Mouse (Mus musculus) MEL (cell line): ENCODE measurements at regions not wholly inside any gene's neighbourhood (a gene's known extent, or its start where the extent isn't known, plus 50 kb on each side); places are given as distances from the start of the nearest gene placed in this dataset.

Experiments
- DNase-seq: peaks from one replicate; pipeline ENCODE4 v3.0.0; 2011; ENCODE audit warnings: low read depth, low spot score
- H3K27ac ChIP-seq: 2 replicates; pipeline ENCODE4 v1.5.1; 2012; ENCODE audit warnings: low read depth, mild to moderate bottlenecking, control low read depth, low read length, moderate library complexity; ENCODE audit not compliant: control insufficient read depth
- H3K27me3 ChIP-seq, 2 experiments: fragments of 150-350 bp in 1 of 2; sonication (generic) in 1 of 2; 2 replicates each; pipeline ENCODE4 v1.6.1; 2012; ENCODE audit warnings: low read length in 2 of 2, mild to moderate bottlenecking in 2 of 2, improper control_type of control experiment in 1 of 2, moderate library complexity in 1 of 2; ENCODE audit not compliant: insufficient read depth in 2 of 2, control insufficient read depth in 1 of 2
- H3K36me3 ChIP-seq, 2 experiments: 2 replicates each; pipeline ENCODE4 v1.6.1; 2012 to 2014; ENCODE audit warnings: low read length in 2 of 2, improper control_type of control experiment in 1 of 2, inconsistent platforms in 1 of 2, mild to moderate bottlenecking in 1 of 2; ENCODE audit not compliant: insufficient read depth in 2 of 2, control insufficient read depth in 1 of 2
- H3K4me1 ChIP-seq, 2 experiments: fragments of 150-350 bp in 1 of 2; sonication (generic) in 1 of 2; 2 replicates each; pipeline ENCODE4 v1.6.1; 2012; ENCODE audit warnings: low read length in 2 of 2, improper control_type of control experiment in 1 of 2, mild to moderate bottlenecking in 1 of 2; ENCODE audit not compliant: insufficient read depth in 2 of 2, control insufficient read depth in 1 of 2
- H3K4me3 ChIP-seq, 2 experiments: fragments of 150-350 bp in 1 of 2; sonication (generic) in 1 of 2; 2 replicates each; pipeline ENCODE4 v1.5.1; 2012; ENCODE audit warnings: low read depth in 2 of 2, low read length in 2 of 2, mild to moderate bottlenecking in 2 of 2, moderate library complexity in 2 of 2, control low read depth in 1 of 2, improper control_type of control experiment in 1 of 2; ENCODE audit not compliant: control insufficient read depth in 1 of 2, insufficient read depth in 1 of 2
- H3K79me2 ChIP-seq: 2 replicates; pipeline ENCODE4 v1.6.1; 2012; ENCODE audit warnings: mild to moderate bottlenecking, low read length, moderate library complexity; ENCODE audit not compliant: control insufficient read depth, poor library complexity, insufficient read depth
- H3K9ac ChIP-seq: 2 replicates; pipeline ENCODE4 v1.6.1; 2012; ENCODE audit warnings: low read depth, mild to moderate bottlenecking, control low read depth, low read length, moderate library complexity; ENCODE audit not compliant: control insufficient read depth, poor library complexity, severe bottlenecking
- H3K9me3 ChIP-seq: fragments of 150-350 bp; sonication (generic); replicated peaks from 2 replicates; pipeline ENCODE4 v1.6.1; 2012; ENCODE audit warnings: mild to moderate bottlenecking, low read length, improper control_type of control experiment, moderate library complexity; ENCODE audit not compliant: insufficient read depth
- CHD1 ChIP-seq: IDR thresholded peaks from 2 replicates; pipeline ENCODE4 v1.6.1; 2012; ENCODE audit warnings: low read depth, mild to moderate bottlenecking, inconsistent platforms, low read length, improper control_type of control experiment
- CHD2 ChIP-seq: IDR thresholded peaks from 2 replicates; pipeline ENCODE4 v1.6.1; 2011; ENCODE audit warnings: low read length, improper control_type of control experiment
- CTCF ChIP-seq, 3 experiments: IDR thresholded peaks in 2 of 3; conservative IDR thresholded peaks in 1 of 3; 2 replicates each; pipeline ENCODE4 v1.5.1; 2011 to 2012; ENCODE audit warnings: low read length in 3 of 3, low read depth in 2 of 3, mild to moderate bottlenecking in 2 of 3, improper control_type of control experiment in 1 of 3, inconsistent platforms in 1 of 3, mixed read lengths in 1 of 3, moderate library complexity in 1 of 3; ENCODE audit not compliant: control insufficient read depth in 1 of 3, insufficient read depth in 1 of 3, poor library complexity in 1 of 3, severe bottlenecking in 1 of 3
- GABPA ChIP-seq: IDR thresholded peaks from 2 replicates; pipeline ENCODE4 v1.6.1; 2012; ENCODE audit warnings: low read depth, mild to moderate bottlenecking, inconsistent platforms, low read length, improper control_type of control experiment, moderate library complexity
- GATA1 ChIP-seq: IDR thresholded peaks from 2 replicates; pipeline ENCODE4 v1.6.1; 2011; ENCODE audit warnings: low read depth, low read length, improper control_type of control experiment
- HCFC1 ChIP-seq: IDR thresholded peaks from 2 replicates; pipeline ENCODE4 v1.6.1; 2012; ENCODE audit warnings: low read depth, mild to moderate bottlenecking, inconsistent platforms, low read length, improper control_type of control experiment, moderate library complexity
- KAT2A ChIP-seq: conservative IDR thresholded peaks from 2 replicates; pipeline ENCODE4 v1.6.1; 2012; ENCODE audit warnings: low read depth, low read length, improper control_type of control experiment, inconsistent platforms
- MAFK ChIP-seq: IDR thresholded peaks from 2 replicates; pipeline ENCODE4 v1.6.1; 2011; ENCODE audit warnings: low read depth, mild to moderate bottlenecking, low read length, improper control_type of control experiment, borderline replicate concordance
- MAZ ChIP-seq: IDR thresholded peaks from 2 replicates; pipeline ENCODE4 v1.6.1; 2012; ENCODE audit warnings: low read depth, mild to moderate bottlenecking, inconsistent platforms, low read length, improper control_type of control experiment
- MXI1 ChIP-seq: IDR thresholded peaks from 2 replicates; pipeline ENCODE4 v1.6.1; 2011; ENCODE audit warnings: mild to moderate bottlenecking, low read depth, low read length, improper control_type of control experiment
- NELFE ChIP-seq: IDR thresholded peaks from 2 replicates; pipeline ENCODE4 v1.6.1; 2011; ENCODE audit warnings: low read depth, low read length, improper control_type of control experiment
- POLR2A ChIP-seq, 2 experiments: IDR thresholded peaks; 2 replicates each; pipeline ENCODE4 v1.6.1; 2011 to 2012; ENCODE audit warnings: low read length in 2 of 2, mild to moderate bottlenecking in 2 of 2, control low read depth in 1 of 2, improper control_type of control experiment in 1 of 2, low read depth in 1 of 2, moderate library complexity in 1 of 2; ENCODE audit not compliant: control insufficient read depth in 1 of 2, insufficient read depth in 1 of 2, poor library complexity in 1 of 2
- RAD21 ChIP-seq: IDR thresholded peaks from 2 replicates; pipeline ENCODE4 v1.6.1; 2011; ENCODE audit warnings: mild to moderate bottlenecking, low read depth, low read length, improper control_type of control experiment
- SIN3A ChIP-seq: IDR thresholded peaks from 2 replicates; pipeline ENCODE4 v1.6.1; 2012; ENCODE audit warnings: low read length, improper control_type of control experiment, inconsistent platforms
- TAL1 ChIP-seq: IDR thresholded peaks from 2 replicates; pipeline ENCODE4 v1.6.1; 2012; ENCODE audit warnings: mild to moderate bottlenecking, inconsistent platforms, low read length, moderate library complexity, mixed read lengths
- UBTF ChIP-seq: IDR thresholded peaks from 2 replicates; pipeline ENCODE4 v1.6.1; 2012; ENCODE audit warnings: low read depth, mild to moderate bottlenecking, inconsistent platforms, low read length, improper control_type of control experiment, moderate library complexity, borderline replicate concordance; ENCODE audit not compliant: insufficient read depth
- USF1 ChIP-seq: IDR thresholded peaks from 2 replicates; pipeline ENCODE4 v1.6.1; 2014; ENCODE audit warnings: low read depth, mild to moderate bottlenecking, inconsistent platforms, low read length, improper control_type of control experiment, moderate library complexity
- ZC3H11A ChIP-seq: IDR thresholded peaks from 2 replicates; pipeline ENCODE4 v1.6.1; 2012; ENCODE audit warnings: low read depth, mild to moderate bottlenecking, inconsistent platforms, low read length, improper control_type of control experiment
- ZKSCAN1 ChIP-seq: IDR thresholded peaks from 2 replicates; pipeline ENCODE4 v1.6.1; 2012; ENCODE audit warnings: low read depth, mild to moderate bottlenecking, inconsistent platforms, low read length, improper control_type of control experiment, moderate library complexity

DNA sequence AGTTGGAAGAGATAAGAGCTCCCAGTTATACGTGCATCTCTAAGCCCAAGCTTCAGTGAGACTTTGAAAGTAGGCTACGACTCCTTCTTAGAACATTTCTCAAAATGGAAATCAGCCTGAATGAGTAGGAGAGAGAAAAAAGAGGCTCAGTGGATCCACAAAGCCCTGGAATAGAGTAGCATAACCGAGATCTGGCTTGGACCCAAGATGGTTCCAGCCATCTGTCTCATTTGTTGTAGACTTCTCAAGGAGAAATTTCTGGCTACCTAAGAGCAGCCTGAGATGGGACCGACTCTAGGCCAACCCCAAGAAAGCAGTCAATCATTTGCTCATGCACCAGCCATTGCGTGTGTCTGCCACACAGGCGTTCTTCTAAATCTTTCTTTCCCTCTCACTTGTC is 78.1 kb upstream of the Sox2 start:
- Histone ChIP-seq H3K36me3 (no peaks in the 10 kb centered on the region), H3K4me3 (no peak overlapping the region), H3K79me2 (no peaks in the 10 kb centered on the region), H3K9ac (no peak overlapping the region), H3K9me3 (no peaks in the 10 kb centered on the region), H3K27ac (no peak overlapping the region), H3K4me1 (no peaks in the 10 kb centered on the region), H3K27me3 (no peaks in the 10 kb centered on the region; a peak in 1 of 4 replicates)
- DNase-seq: no peak
- TF ChIP-seq KAT2A (no peak), NELFE (no peak), GATA1 (no peak), RAD21 (no peak), CHD1 (no peak), MAZ (no peak), GABPA (no peak), USF1 (no peak), UBTF (no peak)

DNA sequence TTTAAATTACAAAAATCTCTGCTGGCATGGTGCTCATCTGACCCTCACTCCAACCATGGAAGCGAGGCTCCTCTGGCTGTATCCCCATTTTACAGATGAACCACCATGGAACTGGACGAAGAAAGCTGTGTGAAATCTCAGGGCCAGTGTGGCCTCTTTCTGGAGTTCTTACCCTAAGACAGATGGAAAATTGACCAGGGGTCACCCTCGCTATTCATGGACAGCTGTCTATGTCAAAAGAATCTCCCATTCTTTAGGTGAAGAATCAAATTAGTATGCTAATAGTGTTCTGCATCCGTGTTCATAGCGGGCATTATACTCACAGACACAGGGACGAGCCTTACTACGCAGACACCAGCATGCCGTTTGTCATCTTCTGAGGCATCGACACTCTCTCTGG is 78.6 kb upstream of the Sox2 start:
- Histone ChIP-seq H3K27ac (no peak overlapping the region), H3K79me2 (no peaks in the 10 kb centered on the region), H3K9ac (no peak overlapping the region), H3K9me3 (no peaks in the 10 kb centered on the region), H3K4me3 (no peak overlapping the region), H3K27me3 (no peaks in the 10 kb centered on the region; a peak in 1 of 4 replicates), H3K36me3 (no peaks in the 10 kb centered on the region), H3K4me1 (no peaks in the 10 kb centered on the region)
- DNase-seq: no peak
- TF ChIP-seq POLR2A (IDR thresholded peaks at IDR 0.05; ENCODE audit: control insufficient read depth in 1 of 2, insufficient read depth in 1 of 2, low read depth in 1 of 2, low read length in 2 of 2, poor library complexity in 1 of 2) (no peak), SIN3A (no peak), GATA1 (no peak), HCFC1 (no peak), ZC3H11A (no peak), CHD2 (no peak), MAFK (no peak), TAL1 (no peak), CTCF (IDR thresholded peaks at IDR 0.05 in 2 of 3, conservative IDR thresholded peaks at IDR 0.05 in 1 of 3; ENCODE audit: control insufficient read depth in 1 of 3, insufficient read depth in 1 of 3, low read depth in 2 of 3, low read length in 3 of 3, poor library complexity in 1 of 3, severe bottlenecking in 1 of 3) (no peak), NELFE (no peak), CHD1 (no peak), ZKSCAN1 (no peak), MXI1 (no peak)
